Mouse (Mus musculus): ENCODE data around the gene Pald1.

Pald1 gene

DNA sequence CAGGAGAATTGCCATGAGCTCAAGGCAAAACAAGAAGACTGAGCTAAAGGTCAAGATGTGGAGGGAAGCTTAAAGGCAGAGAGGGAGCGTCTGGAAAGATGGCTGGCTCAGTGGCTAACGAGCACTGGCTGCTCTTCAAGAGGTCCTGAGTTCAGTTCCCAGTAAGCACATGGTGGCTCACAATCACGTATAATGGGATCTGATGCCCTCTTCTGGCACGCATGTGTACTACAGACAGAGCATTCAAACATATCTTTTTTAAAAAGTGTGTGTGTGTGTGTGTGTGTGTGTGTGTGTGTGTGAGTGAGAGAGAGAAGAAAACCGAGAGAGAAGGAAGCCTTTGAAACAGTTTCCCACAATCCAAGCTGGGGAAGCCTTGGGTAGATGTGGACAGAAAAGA lies 19.1 kb upstream of the Pald1 start:
- no peak for DNase-seq (ENCODE audit: low spot score)

DNA sequence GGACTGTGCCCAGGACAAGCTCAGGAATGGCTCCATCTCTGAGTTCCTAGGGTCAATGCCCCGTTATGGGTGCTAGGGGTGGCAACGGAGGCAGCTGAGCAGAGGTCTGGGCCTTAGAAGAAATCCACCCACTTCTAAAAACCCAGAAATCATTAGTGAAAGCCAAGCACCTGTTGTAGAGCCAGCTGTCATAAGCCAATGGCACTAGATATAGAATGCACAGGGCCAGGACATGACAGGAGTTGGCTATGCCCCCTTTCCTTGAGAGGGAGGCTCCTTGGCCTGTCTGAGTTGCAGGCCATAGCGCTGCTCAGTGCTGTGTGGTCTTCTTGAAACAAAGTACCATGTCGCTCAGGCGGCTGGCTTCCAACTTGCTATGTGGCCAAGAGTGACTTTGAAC lies 17.1 kb upstream of the Pald1 start:
- DNase-seq (ENCODE audit: low spot score), result no peak

DNA sequence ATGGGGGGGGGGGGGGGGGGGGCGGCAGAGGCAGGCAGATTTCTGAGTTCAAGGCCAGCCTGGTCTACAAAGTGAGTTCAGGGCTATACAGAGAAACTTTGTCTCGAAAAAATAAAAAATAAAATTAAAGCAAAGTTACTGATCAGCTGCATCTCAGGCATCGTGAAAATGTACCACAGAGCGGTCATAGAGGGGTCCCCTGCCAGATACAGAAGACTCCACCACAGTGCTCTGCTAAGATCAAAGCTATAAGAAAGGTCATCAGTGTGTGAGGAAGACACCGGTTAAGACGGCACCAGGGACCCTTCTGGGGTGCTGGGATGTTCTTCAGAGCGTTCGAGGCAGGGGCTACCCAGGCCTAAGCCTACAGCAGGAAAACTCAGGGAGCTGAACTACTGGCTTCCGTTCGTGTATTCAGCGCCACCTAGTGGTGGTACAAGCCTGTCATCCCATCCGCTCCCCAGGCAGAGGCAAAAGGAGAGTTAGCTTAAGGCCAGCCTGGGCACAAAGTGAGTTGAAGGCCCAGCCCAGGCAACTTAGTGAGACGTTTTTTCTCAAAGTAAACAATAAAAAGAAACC lies 15.9 kb upstream of the Pald1 start:
- DNase-seq (ENCODE audit: low spot score), result peak; percentile 66

DNA sequence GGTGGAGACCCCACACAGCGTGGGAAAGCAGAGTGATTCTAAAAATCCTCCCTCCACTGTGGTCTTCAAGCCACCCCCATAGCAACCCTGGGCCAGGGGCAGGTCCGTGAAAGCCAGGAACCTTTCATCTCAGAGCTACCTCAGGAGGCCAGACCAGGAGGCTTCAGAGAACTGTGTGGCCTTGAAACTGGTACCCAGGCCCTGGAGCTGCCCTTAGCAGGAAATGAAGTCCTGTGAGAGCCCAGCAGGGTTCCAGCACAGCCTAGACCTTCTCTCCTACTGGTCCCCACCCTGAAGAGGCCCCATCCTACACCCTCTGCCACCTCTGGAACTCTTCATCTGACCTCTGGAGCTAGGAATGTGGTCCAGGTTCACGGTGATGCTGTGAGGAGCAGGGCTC lies 14.8 kb upstream of the Pald1 start:
- no peak for DNase-seq (ENCODE audit: low spot score)

DNA sequence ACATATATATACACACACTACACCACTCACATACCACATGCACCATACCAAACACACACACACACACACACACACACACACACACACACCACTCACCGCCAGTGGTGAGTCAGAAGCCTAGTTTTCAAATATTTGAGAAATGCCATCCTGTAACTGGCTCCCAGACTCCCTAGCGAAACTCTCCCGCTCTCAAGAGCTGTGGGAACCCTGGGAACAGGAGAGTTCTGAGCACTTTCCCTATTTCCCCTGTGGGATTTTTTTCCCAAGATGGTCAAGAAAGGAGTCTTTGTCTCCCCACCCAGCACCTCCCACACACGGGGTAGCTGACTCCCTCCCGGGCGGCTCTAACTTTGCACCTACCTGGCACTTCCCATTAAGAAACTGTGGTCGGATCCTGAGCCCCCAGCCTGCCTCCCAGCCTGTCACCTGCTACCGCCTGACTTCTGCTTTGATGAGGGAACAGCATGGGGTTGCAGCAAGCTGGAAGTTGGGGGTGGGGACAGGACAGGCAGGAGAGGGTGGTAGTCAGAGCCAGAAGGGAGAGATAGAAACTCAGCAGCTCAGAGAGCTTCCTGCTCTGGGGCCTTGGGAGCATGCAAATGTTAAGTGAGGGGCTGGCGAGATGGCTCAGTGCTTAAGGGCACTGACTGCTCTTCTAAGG lies 11.3 kb upstream of the Pald1 start:
- no peak for DNase-seq (ENCODE audit: low spot score)

DNA sequence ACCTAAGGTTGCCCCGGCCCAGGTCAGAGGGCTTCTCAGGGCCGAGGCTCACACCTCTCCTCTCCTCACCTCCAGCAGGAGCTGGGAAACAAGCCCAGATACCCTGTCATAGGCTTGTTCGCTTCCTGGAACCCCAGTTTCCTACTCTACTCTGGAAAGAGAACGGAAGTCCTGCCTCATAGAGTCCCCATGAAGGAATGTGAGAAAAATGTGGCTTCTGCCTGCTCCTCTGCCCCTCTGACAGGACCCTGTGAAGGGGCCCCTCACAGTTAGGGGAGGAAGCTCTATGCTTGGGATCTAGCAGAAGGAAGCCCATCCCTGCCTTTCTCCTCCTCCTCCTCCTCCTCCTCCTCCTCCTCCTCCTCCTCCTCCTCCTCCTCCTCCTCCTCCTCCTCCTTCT lies 9.3 kb upstream of the Pald1 start:
- DNase-seq (ENCODE audit: low spot score), result no peak

DNA sequence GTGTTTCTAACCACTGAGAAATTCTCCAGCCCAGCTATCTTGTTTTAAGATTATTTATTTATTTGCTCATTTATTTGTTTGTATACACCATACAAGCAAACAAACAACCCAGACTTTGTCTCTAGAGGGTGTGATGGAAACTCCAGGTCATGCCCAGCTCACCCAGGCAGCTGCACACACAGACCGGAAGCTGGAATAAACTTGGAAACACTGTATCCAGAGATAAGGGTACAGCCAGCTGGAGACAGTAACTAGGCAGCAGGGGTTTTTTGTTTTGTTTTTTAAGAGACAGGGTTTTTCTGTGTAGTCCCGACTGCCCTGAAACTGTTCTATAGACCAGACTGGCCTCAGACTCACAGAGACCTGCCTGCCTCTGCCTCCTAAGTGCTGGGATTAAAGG lies 6.8 kb upstream of the Pald1 start:
- DNase-seq (ENCODE audit: low spot score), result no peak

DNA sequence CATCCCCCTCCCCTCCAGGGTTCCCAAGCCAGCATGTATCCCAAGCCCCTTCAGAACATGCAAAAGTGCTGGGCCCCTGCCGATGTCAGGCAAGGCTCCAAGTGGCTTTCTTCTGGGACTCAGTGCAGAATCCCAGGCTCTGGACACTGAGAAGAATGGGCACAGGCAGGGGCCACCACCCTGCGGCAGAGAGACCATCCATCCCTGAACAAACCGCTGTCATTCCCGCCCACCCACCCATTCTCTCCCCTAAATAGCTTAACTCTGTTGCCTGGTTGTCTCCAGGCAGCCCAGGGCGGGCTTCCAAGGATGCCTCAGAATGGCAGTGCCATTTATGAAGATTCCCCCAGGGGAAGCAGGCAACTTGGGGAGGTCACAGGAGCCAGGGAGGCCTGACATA lies 5.7 kb upstream of the Pald1 start:
- no peak for DNase-seq (ENCODE audit: low spot score)

DNA sequence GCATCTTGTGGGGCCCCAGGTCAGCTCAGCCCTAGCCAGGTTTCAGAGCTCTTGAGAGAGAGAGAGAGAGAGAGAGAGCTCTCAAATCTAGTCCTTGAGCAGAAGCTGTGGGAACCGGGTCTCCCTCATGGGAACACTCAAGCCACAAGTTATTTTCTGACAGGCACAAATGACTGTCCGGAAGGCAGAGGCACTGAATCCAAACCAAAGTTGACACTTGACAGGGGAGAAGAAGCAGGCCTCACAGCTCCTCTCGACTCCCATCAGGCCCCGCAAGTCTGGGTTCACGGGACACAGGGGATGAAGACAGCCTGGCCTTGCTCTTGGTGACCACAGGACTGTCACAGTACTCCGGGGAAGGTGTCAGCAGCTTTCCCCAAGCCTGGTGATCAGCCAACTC lies 3.0 kb upstream of the Pald1 start:
- DNase-seq (ENCODE audit: low spot score), result no peak

DNA sequence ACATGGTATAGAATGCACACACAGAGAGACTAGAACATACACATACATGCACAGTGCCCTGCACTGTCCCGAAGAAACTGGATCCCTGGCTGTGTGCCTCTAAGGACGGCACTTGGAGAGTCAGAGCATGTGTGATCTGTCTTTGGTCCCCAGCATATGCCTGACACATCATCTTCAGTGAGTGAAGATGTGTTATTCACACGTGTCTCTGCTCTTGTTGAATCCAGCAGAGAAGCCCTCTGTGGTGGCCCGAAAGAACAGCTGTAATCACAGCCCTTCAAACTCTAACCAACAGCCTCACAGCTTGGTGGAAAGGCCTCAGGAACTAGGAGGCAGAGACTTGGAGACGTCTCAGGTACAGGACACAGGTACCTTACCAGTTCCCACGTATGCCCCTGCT lies 1.8 kb upstream of the Pald1 start:
- no peak for DNase-seq (ENCODE audit: low spot score)

DNA sequence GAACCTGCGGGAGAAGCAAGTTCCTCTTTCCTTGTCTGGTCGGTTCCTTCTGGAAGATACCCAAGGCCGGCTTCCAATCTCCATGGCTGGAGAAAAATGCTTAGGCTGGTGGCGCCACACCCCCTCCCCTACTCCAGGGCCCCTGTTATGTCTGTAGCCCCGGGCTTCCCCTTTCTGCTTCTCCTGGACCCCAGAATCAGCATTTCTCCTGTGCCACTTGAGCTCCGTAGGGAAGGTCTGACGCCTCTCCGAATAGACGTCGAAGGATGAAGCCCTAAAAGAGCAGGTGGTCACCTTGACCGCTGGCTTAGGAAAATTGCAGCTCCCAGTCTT lies 351 bp upstream of the Pald1 start:
- no peak for DNase-seq (ENCODE audit: low spot score)

DNA sequence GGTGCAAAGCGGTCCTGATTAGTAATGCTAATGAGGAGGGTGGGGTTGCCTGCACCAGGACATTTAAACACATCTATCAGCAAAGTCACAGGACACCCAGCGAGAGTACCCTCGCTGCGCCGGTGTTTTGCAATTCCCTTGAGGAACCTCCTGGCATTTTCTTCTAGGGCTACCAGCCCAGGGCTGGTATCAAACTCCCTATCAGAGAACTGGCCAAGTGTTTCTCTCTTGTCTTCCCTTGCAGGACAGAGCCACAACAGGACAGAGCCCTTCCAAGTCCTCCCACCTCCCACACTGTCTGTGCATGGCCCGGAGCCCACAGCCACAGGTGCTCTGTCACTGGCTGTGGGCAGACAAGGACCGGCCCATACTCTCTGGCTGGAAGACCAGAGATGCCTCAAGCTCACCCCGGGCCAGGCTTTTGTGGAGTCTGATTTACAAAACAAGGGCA lies 1.0 kb downstream of the Pald1 start:
- DNase-seq (ENCODE audit: low spot score), result no peak

DNA sequence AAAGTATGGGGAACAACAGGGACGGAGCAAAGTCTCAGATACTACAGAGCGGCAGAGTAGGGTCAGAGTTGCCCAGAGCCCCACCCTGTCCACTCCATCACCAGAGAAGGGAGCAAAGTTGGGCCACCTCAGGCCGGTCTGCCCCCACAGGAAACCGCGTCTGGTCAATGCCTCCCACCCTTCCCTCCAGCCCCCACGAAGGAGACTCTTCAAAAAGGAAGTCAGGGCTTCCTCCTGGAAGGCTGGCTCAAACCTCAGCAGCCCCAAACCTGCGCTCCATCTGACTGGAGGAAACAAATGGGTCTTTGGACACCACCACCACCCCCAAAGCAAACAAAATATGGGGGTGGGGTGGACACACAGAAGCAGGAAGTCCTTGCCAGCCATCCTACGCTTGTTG lies 1.5 kb downstream of the Pald1 start:
- DNase-seq (ENCODE audit: low spot score), result no peak

DNA sequence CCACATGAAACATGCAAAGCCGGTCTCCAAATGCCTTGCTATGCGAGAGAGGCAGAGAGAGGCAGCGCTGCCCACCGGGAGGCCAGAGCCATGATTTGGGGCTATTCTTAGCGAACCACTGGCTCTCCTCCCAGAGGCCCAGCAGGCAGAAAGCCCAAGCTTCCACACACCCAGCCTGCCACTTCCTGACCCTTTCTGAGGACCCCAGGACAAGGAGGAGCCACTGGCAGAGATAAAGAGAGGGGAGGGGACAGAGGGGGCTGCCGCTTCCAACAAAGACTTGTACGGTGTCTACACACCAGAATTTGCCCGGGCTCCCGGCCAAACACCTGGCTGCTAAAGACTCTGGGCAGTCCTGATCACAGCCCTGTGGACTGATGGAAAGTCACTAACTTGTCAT lies 3.1 kb downstream of the Pald1 start:
- DNase-seq (ENCODE audit: low spot score), result no peak

DNA sequence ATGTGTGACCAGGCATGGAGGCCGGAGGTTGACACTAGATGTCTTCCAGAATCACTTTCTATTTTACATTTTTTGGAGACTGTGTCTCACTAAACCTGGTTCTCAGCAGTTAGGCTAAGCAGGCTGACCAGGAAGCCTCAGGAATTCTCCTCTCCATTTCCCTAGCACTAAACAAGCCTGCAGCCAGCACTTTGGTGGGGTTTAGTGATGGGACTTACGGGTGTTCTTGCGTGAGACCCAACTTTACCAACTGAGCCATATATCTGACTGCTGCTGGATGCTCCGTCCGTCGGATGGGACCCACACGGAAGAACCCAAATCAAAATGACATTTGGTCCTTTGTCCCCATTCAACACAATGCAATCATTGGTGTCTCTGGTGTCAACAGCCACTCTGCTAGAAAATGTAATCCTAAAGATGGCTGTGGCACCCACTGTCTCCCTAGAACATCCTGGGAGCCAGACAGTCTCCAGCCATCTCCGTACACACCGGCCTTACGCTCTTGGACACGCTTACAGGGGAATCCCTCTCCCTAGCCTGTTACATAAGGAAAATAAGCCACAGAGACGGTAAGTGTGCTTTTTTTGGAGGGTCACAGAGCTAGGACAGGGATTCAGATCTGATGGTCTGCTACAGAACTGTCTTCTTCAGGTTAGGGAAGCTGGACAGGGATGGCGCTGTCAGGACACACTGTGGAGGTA lies 3.8 kb downstream of the Pald1 start:
- DNase-seq (ENCODE audit: low spot score), result no peak

DNA sequence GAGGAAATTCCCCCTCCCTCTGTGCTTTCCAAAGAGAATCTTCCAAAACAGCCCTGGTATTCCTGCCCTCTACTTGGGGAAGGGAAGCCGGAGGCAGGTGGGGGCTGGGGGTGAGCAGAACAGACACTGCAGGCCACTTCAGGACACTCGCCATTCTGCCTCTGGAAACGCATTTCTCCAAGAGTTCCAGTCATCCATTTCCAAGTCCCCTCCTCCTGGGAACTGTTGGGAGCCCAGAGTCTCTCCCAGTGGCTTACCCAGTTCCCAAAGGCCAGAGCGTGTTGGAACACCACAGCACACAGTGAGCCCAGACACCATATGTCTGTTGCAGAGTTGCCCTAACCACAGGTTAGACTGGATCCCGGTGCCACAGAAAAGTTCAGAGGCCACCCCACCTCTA lies 4.6 kb downstream of the Pald1 start:
- DNase-seq (ENCODE audit: low spot score), result no peak

DNA sequence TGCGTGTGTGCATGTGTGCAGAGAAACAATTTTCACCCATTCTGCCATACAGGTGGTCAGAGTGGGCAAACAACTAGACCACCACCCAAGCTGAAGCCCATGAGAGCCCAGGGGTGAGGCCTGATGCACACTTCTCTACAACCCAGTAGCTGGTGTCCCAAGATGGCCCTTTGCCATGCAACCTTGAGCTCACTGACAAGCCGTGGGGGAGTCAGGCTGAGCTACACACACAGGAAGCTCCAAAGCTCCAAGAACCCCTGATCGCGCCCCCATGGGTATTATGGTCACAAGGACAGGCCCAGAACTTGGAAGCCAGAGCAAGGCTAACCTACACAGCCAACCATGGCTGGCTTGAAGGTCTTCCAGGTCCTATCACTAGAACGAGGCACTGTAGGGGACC lies 5.3 kb downstream of the Pald1 start:
- DNase-seq (ENCODE audit: low spot score), result peak; percentile 46

DNA sequence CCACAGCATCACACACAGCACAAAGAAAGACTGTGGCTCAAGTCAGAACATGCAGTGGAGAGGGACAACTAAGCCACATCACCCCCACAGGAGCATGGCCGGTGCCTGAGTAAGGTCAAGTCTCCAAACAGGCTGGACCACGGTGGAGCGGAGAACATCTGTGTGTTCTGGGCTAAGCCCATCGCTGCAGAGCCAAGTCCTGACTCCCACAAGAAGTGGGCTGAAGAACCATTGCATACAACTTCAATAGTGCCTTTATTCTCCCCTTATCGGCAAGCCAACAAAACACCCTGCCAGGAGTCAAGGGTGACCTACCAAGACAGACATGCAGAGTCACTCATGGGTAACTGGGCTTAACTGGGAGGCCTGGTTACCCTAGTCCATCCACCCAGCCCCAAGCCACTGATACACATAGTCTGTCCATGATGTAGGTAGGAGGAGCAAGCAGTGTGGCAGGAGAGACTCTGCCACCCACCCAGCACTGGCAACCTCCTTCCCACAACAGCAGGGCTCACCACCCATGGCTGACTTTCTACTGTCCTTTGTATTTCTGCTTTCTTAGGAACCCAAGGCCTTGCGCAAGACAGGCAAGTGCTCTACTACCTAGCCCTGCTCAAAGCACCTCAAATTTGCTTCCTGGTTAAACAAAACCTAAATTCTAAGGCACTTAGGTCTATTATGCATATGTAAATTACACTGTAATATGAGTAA lies 8.4 kb downstream of the Pald1 start:
- no peak for DNase-seq (ENCODE audit: low spot score)

DNA sequence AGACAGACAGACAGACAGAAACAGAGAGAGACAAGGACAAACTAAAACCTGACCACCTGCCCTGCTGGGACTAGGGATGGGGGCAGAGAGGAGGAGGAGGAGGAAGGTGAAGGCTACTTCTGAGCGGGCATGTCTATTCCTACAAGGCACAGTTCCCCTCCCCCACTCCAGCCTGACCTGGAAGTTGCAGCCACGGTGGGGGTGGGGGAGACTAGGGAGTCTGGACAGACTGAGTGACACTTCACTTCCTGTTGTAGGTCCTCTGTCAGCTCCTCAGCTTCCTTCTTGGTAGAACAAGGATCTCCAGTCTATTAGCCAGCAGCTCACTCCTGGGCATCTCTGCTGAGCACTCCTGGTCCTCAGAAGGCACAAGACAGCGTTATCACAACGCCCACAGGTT lies 9.3 kb downstream of the Pald1 start:
- no peak for DNase-seq (ENCODE audit: low spot score)

DNA sequence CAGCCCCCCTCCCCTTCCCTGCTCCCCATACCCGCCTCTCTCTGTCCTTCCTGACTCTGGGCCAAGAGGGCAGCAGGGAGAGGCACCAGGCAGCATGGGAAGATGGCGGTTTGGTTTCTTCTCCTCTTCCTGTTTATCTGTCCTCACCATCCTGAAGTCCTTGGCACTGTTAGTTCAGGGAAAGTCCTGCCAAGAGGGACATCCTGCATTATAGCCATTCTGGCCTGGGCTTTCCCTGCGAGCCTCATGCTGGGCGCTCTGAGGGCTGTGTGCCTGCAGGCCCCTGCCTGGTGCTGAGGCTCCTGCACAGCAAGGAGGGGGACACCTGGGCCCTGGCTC lies 10.8 kb downstream of the Pald1 start:
- no peak for DNase-seq (ENCODE audit: low spot score)

DNA sequence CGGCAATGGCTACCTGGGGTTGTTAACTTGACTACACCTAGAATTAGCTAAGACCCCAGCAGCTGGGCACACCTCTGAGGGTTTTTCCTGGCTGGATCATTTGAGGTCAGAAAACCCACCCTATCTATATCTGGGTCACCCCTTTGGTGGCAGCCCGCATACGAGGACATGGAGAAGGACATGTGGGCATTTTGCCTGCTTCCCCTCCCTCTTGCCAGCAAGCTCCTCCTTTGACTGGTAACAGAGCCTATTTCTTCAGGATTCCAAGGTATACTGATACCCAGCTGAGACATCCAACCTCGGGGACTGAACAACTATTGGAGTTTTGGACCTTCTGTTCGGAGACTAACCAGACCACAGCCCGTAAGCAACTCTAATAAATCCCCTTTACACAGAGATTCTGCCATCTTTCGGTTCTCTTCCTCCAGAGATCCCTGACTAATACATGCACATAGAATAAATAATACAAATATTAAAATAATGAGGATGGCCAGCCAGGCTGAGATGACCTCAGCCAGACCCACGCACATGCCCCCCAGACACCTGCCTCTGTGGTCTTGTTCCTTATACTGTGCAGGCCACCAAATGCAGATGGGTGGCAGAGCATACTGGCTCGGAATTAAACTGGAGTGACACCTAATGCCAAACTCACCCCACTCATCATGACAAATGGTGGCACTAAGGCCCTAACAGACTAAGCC lies 11.3 kb downstream of the Pald1 start:
- DNase-seq (ENCODE audit: low spot score), result no peak

DNA sequence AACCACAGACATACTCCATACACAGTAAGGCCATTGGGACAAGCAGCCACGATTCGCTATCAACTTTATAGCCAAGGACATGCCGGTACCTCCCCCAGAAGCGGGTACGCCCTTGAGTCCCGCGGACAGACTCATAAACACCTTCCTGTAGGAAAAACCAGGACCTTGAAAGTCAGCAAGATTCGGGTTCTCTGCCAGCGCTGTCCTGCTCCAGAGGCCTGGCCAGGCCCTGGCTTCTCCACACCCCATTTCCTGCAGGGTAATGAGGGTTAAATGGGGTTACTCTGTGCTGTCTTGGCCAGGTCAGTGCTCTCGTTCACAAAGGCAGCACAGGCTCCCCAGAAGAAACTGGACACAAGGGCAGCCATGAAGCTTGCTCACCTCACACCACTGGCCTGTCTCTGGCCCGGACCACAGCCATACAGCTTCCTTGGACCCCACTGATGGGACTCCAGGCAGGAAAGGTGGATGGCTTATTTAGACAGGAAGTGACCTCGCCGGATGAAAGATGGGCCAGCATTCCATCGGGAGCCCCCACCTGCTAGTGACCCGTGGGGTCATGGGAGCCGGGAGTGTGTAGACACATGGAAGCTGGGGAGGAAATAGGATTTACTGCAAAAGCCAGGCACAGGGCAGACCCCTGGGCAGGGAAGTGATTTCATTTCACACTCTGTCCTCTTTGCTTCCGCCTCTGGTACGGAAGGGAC lies 12.9 kb downstream of the Pald1 start:
- peak; percentile 71 for DNase-seq (ENCODE audit: low spot score)
